In genomic region chr17:15157693-15158333, GRCm38 (mm10) we compare ENCODE assay signal across 22 mouse cellular contexts.
DNase-seq lines count a peak whose midpoint lies in the region; ATAC-seq and TF ChIP-seq lines count a peak whose summit lies in the region.
"Had no signal": no experiment of that assay in that cellular context is flagged by ENCODE, and none has a peak within 500 bp of the region (broad histone marks: within the 10 kb centered on the region; RNA-seq: fewer than 3 reads in every experiment).

No protein-coding gene starts in this region.

- no peak overlapping the region for H3K4me2 ChIP-seq in kidney, embryonic 16.5 days (replicated peaks; ENCODE audit: low read depth, low read length)
- no peak overlapping the region for H3K4me2 ChIP-seq in lung, embryonic 14.5 days
- H3K4me2 ChIP-seq: embryonic facial prominence, embryonic 15.5 days; forebrain, embryonic 12.5 days; hindbrain, embryonic 12.5 days had no signal

- H3K27ac ChIP-seq in kidney, embryonic 16.5 days (ENCODE audit: low read length): no peak overlapping the region
- no peak overlapping the region for H3K27ac ChIP-seq in lung, embryonic 14.5 days (ENCODE audit: low read depth)
- H3K27ac ChIP-seq: embryonic facial prominence, embryonic 15.5 days; forebrain, embryonic 12.5 days; heart, embryonic 10.5 days; hindbrain, embryonic 12.5 days had no signal

- no peaks in the 10 kb centered on the region for H3K9me3 ChIP-seq in kidney, embryonic 16.5 days (ENCODE audit: low read length)
- H3K9me3 ChIP-seq in lung, embryonic 14.5 days (ENCODE audit: low read depth, low read length): no peaks in the 10 kb centered on the region
- H3K9me3 ChIP-seq: embryonic facial prominence, embryonic 15.5 days; forebrain, embryonic 12.5 days; heart, embryonic 10.5 days; hindbrain, embryonic 12.5 days had no signal

- peak; percentile 8 for DNase-seq in embryo, embryonic 11.5 days (ENCODE audit: low read depth, low spot score)
- DNase-seq in embryo, embryonic 11 days: no peak
- DNase-seq in kidney, adult 9 months: no peak
- peak; percentile 6 for DNase-seq in lung, embryonic 14.5 days
- DNase-seq in lung, postnatal 25 days (ENCODE audit: low spot score): no peak
- peak; percentile 34 for DNase-seq in mesoderm, embryonic 11.5 days (ENCODE audit: low read depth, low spot score)
- no peak for DNase-seq in thymus, adult 18-20 months
- DNase-seq: adrenal gland, postnatal 10 days; cerebellum, adult 18-20 months; cerebellum, adult 9-11 months; gastrocnemius, postnatal 10 days; heart, adult 18-20 months; heart, postnatal 10 days; heart, postnatal 4 days had no signal

- H3K27me3 ChIP-seq in kidney, embryonic 16.5 days (ENCODE audit: insufficient read depth, low read length): no peaks in the 10 kb centered on the region
- no peaks in the 10 kb centered on the region for H3K27me3 ChIP-seq in lung, embryonic 14.5 days (ENCODE audit: insufficient read depth, low read length)
- H3K27me3 ChIP-seq: embryonic facial prominence, embryonic 15.5 days; forebrain, embryonic 12.5 days; hindbrain, embryonic 12.5 days had no signal

- H3K4me3 ChIP-seq in kidney, embryonic 16.5 days (ENCODE audit: low read length): no peak overlapping the region
- H3K4me3 ChIP-seq in lung, embryonic 14.5 days (ENCODE audit: low read depth, low read length): no peak overlapping the region
- H3K4me3 ChIP-seq: embryonic facial prominence, embryonic 15.5 days; erythroblast, embryonic 14.5 days; forebrain, embryonic 12.5 days; heart, embryonic 10.5 days; hindbrain, embryonic 12.5 days had no signal

- peaks cover 6% of the 10 kb centered on the region; the same call in 1 of the 2 replicates for H3K4me1 ChIP-seq in kidney, embryonic 16.5 days (ENCODE audit: insufficient read depth, low read length)
- H3K4me1 ChIP-seq in lung, embryonic 14.5 days (ENCODE audit: insufficient read depth): 0 out of 2 replicates have a peak, but pooled peaks cover 2% of the 10 kb centered on the region
- H3K4me1 ChIP-seq: embryonic facial prominence, embryonic 15.5 days; forebrain, embryonic 12.5 days; hindbrain, embryonic 12.5 days had no signal

- H3K9ac ChIP-seq in kidney, embryonic 16.5 days (replicated peaks; ENCODE audit: low read length): no peak overlapping the region
- H3K9ac ChIP-seq in lung, embryonic 14.5 days: no peak overlapping the region
- H3K9ac ChIP-seq: embryonic facial prominence, embryonic 15.5 days; forebrain, embryonic 12.5 days; hindbrain, embryonic 12.5 days had no signal

- no peaks in the 10 kb centered on the region for H3K36me3 ChIP-seq in kidney, embryonic 16.5 days (ENCODE audit: insufficient read depth, low read length)
- no peaks in the 10 kb centered on the region for H3K36me3 ChIP-seq in lung, embryonic 14.5 days (ENCODE audit: insufficient read depth)
- H3K36me3 ChIP-seq: embryonic facial prominence, embryonic 15.5 days; forebrain, embryonic 12.5 days; heart, embryonic 10.5 days; hindbrain, embryonic 12.5 days had no signal

- 46% methylated on average over 5 of the region's 5 CpGs for WGBS in kidney, embryonic 16.5 days
- WGBS in lung, embryonic 14.5 days: 52% methylated on average over 5 of the region's 5 CpGs

- TF ChIP-seq CTCF in lung, embryonic 14.5 days (IDR thresholded peaks at IDR 0.05; ENCODE audit: low read depth): no peak

- peak; percentile 75 for ATAC-seq in kidney, embryonic 16.5 days (ENCODE audit: low FRiP score, low TSS enrichment)
- ATAC-seq in lung, embryonic 14.5 days (ENCODE audit: insufficient read depth): no peak
- ATAC-seq: forebrain, embryonic 16.5 days; hindbrain, embryonic 16.5 days had no signal

Comparison
In these comparisons a context has a peak if more than half of its experiments do, and no peak if none do; other contexts are left out.
1. DNase-seq: peak in embryo, embryonic 11.5 days (single experiment), lung, embryonic 14.5 days (single experiment) and mesoderm, embryonic 11.5 days (single experiment); none in embryo, embryonic 11 days (single experiment), kidney, adult 9 months (single experiment), lung, postnatal 25 days (single experiment) and thymus, adult 18-20 months (0 of 2).